Mouse (Mus musculus) ES-E14 (cell line): Measurements from ENCODE around the gene Sppl2b.

Source experiments
- HCFC1 ChIP-seq: IDR thresholded peaks from 2 replicates; pipeline ENCODE4 v1.6.1; 2012; ENCODE audit warnings: low read length, inconsistent platforms, borderline replicate concordance; ENCODE audit not compliant: insufficient read depth
- MAFK ChIP-seq: IDR thresholded peaks from 2 replicates; pipeline ENCODE4 v1.6.1; 2014; ENCODE audit warnings: mild to moderate bottlenecking, low read depth, low read length, inconsistent platforms; ENCODE audit not compliant: insufficient read depth

- TF ChIP-seq MAFK (no peak), HCFC1 (no peak)
Observed at GRCm38 (mm10) chr10:80806341-80807056, 48.6 kb upstream of the Sppl2b start.
